Mouse (Mus musculus): ENCODE results near the gene Llgl2.

GRCm38 (mm10) chr11:115877174-115877755 is 53.4 kb downstream of the Llgl2 start:
- TF ChIP-seq MYOD1 (IDR thresholded peaks at IDR 0.05; ENCODE audit: control insufficient read depth in 1 of 3, insufficient read length in 2 of 3, low read depth in 2 of 3) = no peak
- no peak for TF ChIP-seq POLR2A (IDR thresholded peaks at IDR 0.05; ENCODE audit: insufficient read length, low read depth)
- no peak for TF ChIP-seq TCF12 (IDR thresholded peaks at IDR 0.05; ENCODE audit: insufficient read depth, poor library complexity, severe bottlenecking)
